Mouse (Mus musculus): ENCODE data around the gene Grb7.

DNA sequence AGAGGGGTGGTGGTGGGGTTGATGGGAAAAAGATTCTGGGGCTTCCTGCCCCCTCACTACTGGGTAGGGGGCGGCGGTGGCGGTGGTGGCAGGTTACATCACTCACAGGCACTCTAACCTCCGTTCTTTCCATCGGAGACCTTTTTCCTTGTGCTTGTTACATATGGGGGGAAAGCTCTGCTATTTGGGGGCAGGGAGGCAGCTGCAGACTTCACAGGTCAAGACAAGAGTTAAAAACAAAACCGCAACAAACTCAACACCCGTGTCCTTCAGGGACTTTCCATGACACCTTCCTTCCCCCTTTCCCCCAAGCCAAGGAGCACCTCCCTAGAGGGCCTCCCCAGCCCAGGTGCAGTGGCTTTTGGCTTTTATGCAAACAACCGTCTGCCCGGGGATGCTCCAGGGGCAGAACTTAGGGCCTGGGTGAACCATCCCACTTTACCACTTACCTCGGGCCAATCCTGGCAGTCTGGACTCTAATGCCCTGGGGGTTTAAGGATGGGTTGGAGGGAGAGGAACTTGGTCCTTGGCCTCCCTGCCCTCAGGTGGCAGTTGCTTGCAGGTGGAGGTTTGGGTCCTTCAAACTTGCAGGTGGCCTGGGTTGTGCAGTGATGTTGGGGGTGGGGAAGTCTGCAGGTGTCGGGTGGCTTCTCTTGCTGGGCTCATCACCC lies 13.0 kb downstream of the Grb7 start:
- TF ChIP-seq CTCF (IDR thresholded peaks at IDR 0.05; ENCODE audit: extremely low read depth, insufficient read length, insufficient replicate concordance, low read depth, low read length) (no peak), POLR2A (IDR thresholded peaks at IDR 0.05; ENCODE audit: low read depth, low read length) (no peak)

Data from small intestine, adult 2 months (tissue).